Mouse (Mus musculus) erythroblast, adult 5-6 weeks (primary cell): ENCODE measurements around the gene Atg5. TPM values are rescaled to one million over a fixed set of nuclear protein-coding genes. Genes with fewer than 3 reads are reported as not detected.

Source experiments
- ATAC-seq: replicated peaks from 2 replicates; pipeline ENCODE4 v1.8.0; 2016; ENCODE audit warnings: moderate number of reproducible peaks, mild to moderate bottlenecking, moderate TSS enrichment, inconsistent platforms; ENCODE audit not compliant: poor library complexity, low FRiP score, severe bottlenecking
- total RNA-seq, 2 experiments: library from RNA; stranded (forward) in 1 of 2; stranded (reverse) in 1 of 2; fragments of 150-400 nt in 1 of 2; fragments of 200-764, 138-1000 nt in 1 of 2; gene quantifications; 2 replicates each; pipeline versions ENCODE4 v1.2.3 to v1.2.4; 2015 to 2017; ENCODE audit warnings: low replicate concordance in 2 of 2

Atg5 gene
- total RNA-seq, 2 experiments from 2014 or later: 13.5 to 33.8 TPM

- ATAC-seq: no peak
These were observed 113.2 kb downstream of the Atg5 start for GRCm38 (mm10) chr10:44381397-44381796.

DNA sequence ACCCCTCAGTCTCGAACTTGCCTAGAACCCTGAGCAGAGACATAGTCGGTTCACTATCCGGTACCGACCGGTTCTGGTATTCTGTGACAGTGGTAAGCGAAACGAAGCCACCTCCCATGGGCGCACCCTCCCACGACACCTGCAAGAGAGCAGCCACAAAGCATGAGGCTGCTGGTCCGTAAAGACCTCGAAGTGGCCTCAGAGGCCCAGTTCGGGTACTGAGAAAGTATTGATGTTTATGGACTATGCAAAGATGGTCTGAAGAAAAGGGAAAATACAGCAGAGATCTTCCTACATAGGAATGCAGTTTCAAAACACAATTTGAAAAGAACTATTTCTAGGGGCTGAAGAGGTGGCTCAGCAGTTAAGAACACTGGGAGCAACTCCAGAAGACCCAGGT lies 113.8 kb downstream of the Atg5 start:
- no peak for ATAC-seq

GRCm38 (mm10) chr10:44383213-44383612 lies 115.1 kb downstream of the Atg5 start:
- ATAC-seq: no peak

GRCm38 (mm10) chr10:44385227-44385626 lies 117.1 kb downstream of the Atg5 start:
- no peak for ATAC-seq

GRCm38 (mm10) chr10:44388706-44389233 lies 120.6 kb downstream of the Atg5 start:
- no peak for ATAC-seq

GRCm38 (mm10) chr10:44390286-44390685 lies 122.1 kb downstream of the Atg5 start:
- ATAC-seq: no peak

- no peak for ATAC-seq
These were observed 123.5 kb downstream of the Atg5 start for GRCm38 (mm10) chr10:44391509-44392290.

- ATAC-seq: no peak
These were observed 124.7 kb downstream of the Atg5 start for GRCm38 (mm10) chr10:44392855-44393254.

DNA sequence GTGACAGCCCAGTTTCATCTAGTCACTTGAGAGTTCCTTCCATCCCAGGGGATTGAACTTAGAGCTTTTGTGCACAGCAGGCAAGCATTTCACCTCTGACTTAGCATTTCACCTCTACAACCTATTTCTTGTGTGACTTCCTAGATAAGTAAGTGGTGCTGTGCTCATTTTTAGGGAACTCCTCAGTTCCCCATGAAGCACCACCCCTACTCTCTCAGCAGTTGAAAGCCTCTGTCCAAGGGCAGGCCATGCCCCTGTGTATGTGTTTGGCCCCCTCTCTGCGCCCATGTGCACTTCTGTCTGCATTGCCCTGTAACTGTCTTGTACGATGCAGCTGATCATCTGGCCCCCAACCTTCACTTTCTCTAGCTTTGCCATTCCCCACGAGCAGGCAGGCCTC lies 132.0 kb downstream of the Atg5 start:
- no peak for ATAC-seq

DNA sequence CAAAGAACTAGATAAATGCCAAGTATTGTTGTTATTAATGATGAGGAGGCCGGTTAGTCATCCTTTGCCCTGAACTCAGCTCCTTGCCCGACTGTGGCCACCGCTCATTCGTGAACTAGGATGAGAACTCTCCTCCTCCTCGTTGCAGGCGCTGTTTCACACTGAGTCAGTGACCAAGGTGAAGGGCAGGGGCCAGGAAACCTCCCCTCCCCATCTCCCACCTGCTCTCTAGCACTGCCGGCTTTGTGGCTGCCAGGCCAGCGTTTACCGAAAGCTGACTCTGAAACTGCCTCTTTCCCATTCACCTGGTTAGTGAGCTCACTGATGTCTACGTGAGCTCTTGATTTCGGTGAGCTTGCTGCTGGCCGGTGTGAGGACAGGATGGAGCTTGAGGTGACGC lies 132.4 kb downstream of the Atg5 start:
- ATAC-seq: no peak

DNA sequence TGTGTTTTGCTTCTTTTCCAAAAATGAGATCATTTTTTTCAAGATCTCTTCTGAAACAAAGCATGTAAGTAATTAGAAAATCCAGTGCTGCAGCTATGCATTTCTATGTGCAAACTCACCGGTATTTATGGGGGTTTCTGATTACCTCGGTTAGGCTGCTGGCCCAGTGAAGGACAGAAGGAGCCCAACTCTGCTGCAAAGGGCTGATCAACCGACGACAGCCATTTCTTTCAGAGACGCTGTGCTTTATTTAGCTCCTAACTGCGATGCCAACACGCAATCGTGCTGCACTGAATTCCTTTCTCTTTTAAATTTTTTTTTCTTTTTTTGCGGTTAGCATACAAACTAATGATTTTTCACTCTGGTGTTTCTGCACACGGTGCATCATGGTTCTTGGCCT lies 133.4 kb downstream of the Atg5 start:
- no peak for ATAC-seq

GRCm38 (mm10) chr10:44403415-44403814 lies 135.3 kb downstream of the Atg5 start:
- ATAC-seq: no peak

- no peak for ATAC-seq
These were observed 140.9 kb downstream of the Atg5 start for GRCm38 (mm10) chr10:44409054-44409453.

GRCm38 (mm10) chr10:44409958-44410357 lies 141.8 kb downstream of the Atg5 start:
- ATAC-seq: no peak

Other genes with a start within 250 kb of the Atg5 start
- 0.58 and 1.7 TPM in 2 replicates for gene Crybg1, start 119.5 kb upstream of the Atg5 start, total RNA-seq (2015; ENCODE audit: low replicate concordance)
- 1.5 TPM in 2 replicates for gene Crybg1, start 119.5 kb upstream of the Atg5 start, total RNA-seq (2017; ENCODE audit: low replicate concordance)